Mouse (Mus musculus): ENCODE measurements around the gene Zfp691.

- TF ChIP-seq ZNF384 (IDR thresholded peaks at IDR 0.05; ENCODE audit: low read depth, low read length) (no peak), MAFK (IDR thresholded peaks at IDR 0.05; ENCODE audit: insufficient read depth, low read depth, low read length) (no peak), ZC3H11A (IDR thresholded peaks at IDR 0.05; ENCODE audit: borderline replicate concordance, low read depth, low read length) (no peak), HCFC1 (IDR thresholded peaks at IDR 0.05; ENCODE audit: borderline replicate concordance, insufficient read depth, low read length) (no peak)
These were observed 8.1 kb downstream of the Zfp691 start for GRCm38 (mm10) chr4:119165916-119166315.

All from ES-E14 (cell line).